Mouse (Mus musculus) testis, adult 2 months (tissue): Measurements from ENCODE around the gene Mast4.

Source experiments
- CTCF ChIP-seq: fragments of 200-500 bp; IDR thresholded peaks from 2 replicates; pipeline ENCODE4 v1.5.1; 2012; ENCODE audit warnings: low read depth, mild to moderate bottlenecking, inconsistent platforms, low read length, moderate library complexity; ENCODE audit not compliant: control insufficient read depth, insufficient read depth, insufficient replicate concordance
- POLR2A ChIP-seq: fragments of 200-500 bp; IDR thresholded peaks from 2 replicates; pipeline ENCODE4 v1.6.1; 2012; ENCODE audit warnings: low read depth, mild to moderate bottlenecking, inconsistent platforms, low read length, moderate library complexity; ENCODE audit not compliant: control insufficient read depth

- no peak for TF ChIP-seq POLR2A
- TF ChIP-seq CTCF, result no peak
These were observed 344.7 kb downstream of the Mast4 start for GRCm38 (mm10) chr13:102989616-102990015.
